In genomic region chr4:40070959-40071634, GRCm38 (mm10) we compare ENCODE assay signal across 20 mouse cellular contexts.
DNase-seq lines count a peak whose midpoint lies in the region; ATAC-seq and TF ChIP-seq lines count a peak whose summit lies in the region.
"Had no signal": no experiment of that assay in that cellular context is flagged by ENCODE, and none has a peak within 500 bp of the region (broad histone marks: within the 10 kb centered on the region; RNA-seq: fewer than 3 reads in every experiment).

No protein-coding gene starts in this region.

- WGBS in forebrain, postnatal 0 days: 50% methylated on average over 4 of the region's 4 CpGs
- WGBS in forebrain, embryonic 10.5 days: 83% methylated on average over 4 of the region's 4 CpGs

- no peaks in the 10 kb centered on the region; the same call in 1 of the 2 replicates for H3K4me1 ChIP-seq in forebrain, postnatal 0 days (ENCODE audit: insufficient read depth)
- no peaks in the 10 kb centered on the region for H3K4me1 ChIP-seq in forebrain, embryonic 10.5 days
- H3K4me1 ChIP-seq: embryonic facial prominence, embryonic 12.5 days; hindbrain, embryonic 13.5 days; limb, embryonic 13.5 days; megakaryocyte, embryonic 14.5 days had no signal

- H3K27ac ChIP-seq in forebrain, postnatal 0 days (ENCODE audit: low read depth, low read length): no peak overlapping the region
- no peak overlapping the region for H3K27ac ChIP-seq in forebrain, embryonic 10.5 days
- H3K27ac ChIP-seq: embryonic facial prominence, embryonic 12.5 days; hindbrain, embryonic 13.5 days; kidney, postnatal 0 days; limb, embryonic 13.5 days; liver, embryonic 14.5 days had no signal

- no peaks in the 10 kb centered on the region for H3K27me3 ChIP-seq in forebrain, postnatal 0 days (ENCODE audit: insufficient read depth, low read length)
- H3K27me3 ChIP-seq in forebrain, embryonic 10.5 days (ENCODE audit: poor library complexity, severe bottlenecking): no peaks in the 10 kb centered on the region
- H3K27me3 ChIP-seq: CH12.LX; embryonic facial prominence, embryonic 12.5 days; hindbrain, embryonic 13.5 days; limb, embryonic 13.5 days; megakaryocyte, embryonic 14.5 days had no signal

- no peak overlapping the region for H3K4me3 ChIP-seq in forebrain, postnatal 0 days (ENCODE audit: low read depth, low read length)
- no peak overlapping the region for H3K4me3 ChIP-seq in forebrain, embryonic 10.5 days
- H3K4me3 ChIP-seq: embryonic facial prominence, embryonic 12.5 days; hindbrain, embryonic 13.5 days; limb, embryonic 13.5 days; megakaryocyte, embryonic 14.5 days had no signal

- DNase-seq in forebrain, postnatal 0 days: peak; percentile 29
- DNase-seq in forebrain, embryonic 10.5 days (ENCODE audit: extremely low spot score, low spot score): no peak
- peak; percentile 20 for DNase-seq in Muller cell, postnatal 12 days (ENCODE audit: inconsistent ontology term)
- DNase-seq in left cerebral cortex, adult 18-20 months (ENCODE audit: low spot score in 2 of 2): peak; percentile 37 to 48
- peak; percentile 25 to 53 for DNase-seq in right cerebral cortex, adult 2 months (ENCODE audit: low spot score in 2 of 2)
- no peak for DNase-seq in urinary bladder, postnatal 14 days (ENCODE audit: low spot score)
- DNase-seq in retina, postnatal 1 day: no peak
- DNase-seq in ovary, postnatal 36 days (ENCODE audit: low spot score): no peak
- DNase-seq: adrenal gland, adult 8-10 months; cerebellum, adult 18-20 months; gastrocnemius, postnatal 25 days; thymus, postnatal 14 days had no signal

- ATAC-seq in forebrain, postnatal 0 days: peak; percentile 58
- ATAC-seq: intestine, postnatal 0 days had no signal

- no peaks in the 10 kb centered on the region for H3K36me3 ChIP-seq in forebrain, postnatal 0 days (ENCODE audit: insufficient read depth)
- H3K36me3 ChIP-seq in forebrain, embryonic 10.5 days (replicated peaks): no peaks in the 10 kb centered on the region
- H3K36me3 ChIP-seq: embryonic facial prominence, embryonic 12.5 days; hindbrain, embryonic 13.5 days; limb, embryonic 13.5 days had no signal

- no peaks in the 10 kb centered on the region for H3K9me3 ChIP-seq in forebrain, postnatal 0 days (ENCODE audit: low read length)
- no peaks in the 10 kb centered on the region for H3K9me3 ChIP-seq in forebrain, embryonic 10.5 days
- H3K9me3 ChIP-seq: embryonic facial prominence, embryonic 12.5 days; hindbrain, embryonic 13.5 days; limb, embryonic 13.5 days had no signal

- no peak overlapping the region for H3K9ac ChIP-seq in forebrain, postnatal 0 days
- H3K9ac ChIP-seq: embryonic facial prominence, embryonic 12.5 days; hindbrain, embryonic 13.5 days; limb, embryonic 13.5 days; liver, embryonic 14.5 days had no signal

- H3K4me2 ChIP-seq in forebrain, postnatal 0 days (ENCODE audit: low read depth): no peak overlapping the region
- H3K4me2 ChIP-seq: embryonic facial prominence, embryonic 12.5 days; hindbrain, embryonic 13.5 days; limb, embryonic 13.5 days had no signal

- TF ChIP-seq CTCF in forebrain, postnatal 0 days (IDR thresholded peaks at IDR 0.05; ENCODE audit: low read depth): no peak

Comparison
In these comparisons a context has a peak if more than half of its experiments do, and no peak if none do; other contexts are left out.
1. DNase-seq: peak in forebrain, postnatal 0 days (single experiment), Muller cell, postnatal 12 days (single experiment), left cerebral cortex, adult 18-20 months (2 of 2) and right cerebral cortex, adult 2 months (2 of 2); none in forebrain, embryonic 10.5 days (single experiment), urinary bladder, postnatal 14 days (single experiment), retina, postnatal 1 day (single experiment) and ovary, postnatal 36 days (single experiment).